Mouse (Mus musculus): Measurements from ENCODE around the gene Tsc22d4. TPM values are rescaled to one million over a fixed set of nuclear protein-coding genes. Genes with fewer than 3 reads are reported as not detected.
"Not testable (repeated sequence)": the region's sequence is repeated elsewhere in the genome, so short reads cannot be mapped to it uniquely, and the experiment has no call there.

The Tsc22d4 gene
- polyA plus RNA-seq, 1 experiment = 483 TPM

- Histone ChIP-seq H3K27ac (ENCODE audit: insufficient read depth, low read depth, low read length) (no peak overlapping the region), H3K4me3 (ENCODE audit: insufficient read depth, low read depth, low read length) (no peak overlapping the region), H3K4me1 (ENCODE audit: control insufficient read depth, insufficient read depth, low read length) (no peaks in the 10 kb centered on the region)
- WGBS = 64% methylated on average over 8 of the region's 8 CpGs
- TF ChIP-seq CTCF (IDR thresholded peaks at IDR 0.05; ENCODE audit: insufficient read depth, low read depth, low read length) (no peak), POLR2A (IDR thresholded peaks at IDR 0.05; ENCODE audit: insufficient read depth, low read depth, low read length) (no peak)
Observed at GRCm38 (mm10) chr5:137718020-137718790, 27.3 kb upstream of the Tsc22d4 start.

- Histone ChIP-seq H3K27ac (ENCODE audit: insufficient read depth, low read depth, low read length) (no peak overlapping the region), H3K4me3 (ENCODE audit: insufficient read depth, low read depth, low read length) (no peak overlapping the region), H3K4me1 (ENCODE audit: control insufficient read depth, insufficient read depth, low read length) (no peaks in the 10 kb centered on the region)
- 92% methylated on average over 6 of the region's 6 CpGs for WGBS
- TF ChIP-seq POLR2A (IDR thresholded peaks at IDR 0.05; ENCODE audit: insufficient read depth, low read depth, low read length) (no peak), CTCF (IDR thresholded peaks at IDR 0.05; ENCODE audit: insufficient read depth, low read depth, low read length) (no peak)
Observed at GRCm38 (mm10) chr5:137719088-137719487, 26.4 kb upstream of the Tsc22d4 start.

- WGBS = 45% methylated on average over 10 of the region's 16 CpGs
- H3K4me3 ChIP-seq (ENCODE audit: insufficient read depth, low read depth, low read length) = not testable (repeated sequence)
Observed at GRCm38 (mm10) chr5:137720558-137721164, 24.9 kb upstream of the Tsc22d4 start.

GRCm38 (mm10) chr5:137723840-137724239 lies 21.7 kb upstream of the Tsc22d4 start:
- no peaks in the 10 kb centered on the region for H3K4me1 ChIP-seq (ENCODE audit: control insufficient read depth, insufficient read depth, low read length)
- WGBS = 92% methylated on average over 5 of the region's 5 CpGs
- H3K4me3 ChIP-seq (ENCODE audit: insufficient read depth, low read depth, low read length) = no peak overlapping the region
- no peak for TF ChIP-seq CTCF (IDR thresholded peaks at IDR 0.05; ENCODE audit: insufficient read depth, low read depth, low read length)
- no peak for TF ChIP-seq POLR2A (IDR thresholded peaks at IDR 0.05; ENCODE audit: insufficient read depth, low read depth, low read length)
- H3K27ac ChIP-seq (ENCODE audit: insufficient read depth, low read depth, low read length) = no peak overlapping the region

More at GRCm38 (mm10) chr5:137720558-137721164, 24.9 kb upstream of the Tsc22d4 start:
- H3K27ac ChIP-seq (ENCODE audit: insufficient read depth, low read depth, low read length); H3K4me1 ChIP-seq (ENCODE audit: control insufficient read depth, insufficient read depth, low read length): not testable (repeated sequence)

- TF ChIP-seq POLR2A (IDR thresholded peaks at IDR 0.05; ENCODE audit: insufficient read depth, low read depth, low read length) = no peak
- no peak for TF ChIP-seq CTCF (IDR thresholded peaks at IDR 0.05; ENCODE audit: insufficient read depth, low read depth, low read length)
- H3K27ac ChIP-seq (ENCODE audit: insufficient read depth, low read depth, low read length) = no peak overlapping the region
- H3K4me3 ChIP-seq (ENCODE audit: insufficient read depth, low read depth, low read length) = no peak overlapping the region
- H3K4me1 ChIP-seq (ENCODE audit: control insufficient read depth, insufficient read depth, low read length) = peaks cover 7% of the 10 kb centered on the region; the same call in 1 of the 2 replicates
- WGBS = 77% methylated on average over 6 of the region's 6 CpGs
Observed at GRCm38 (mm10) chr5:137726767-137727166, 18.8 kb upstream of the Tsc22d4 start.

GRCm38 (mm10) chr5:137733638-137734288 lies 11.8 kb upstream of the Tsc22d4 start:
- Histone ChIP-seq H3K27ac (ENCODE audit: insufficient read depth, low read depth, low read length) (peak overlapping the region; percentile 87), H3K4me3 (ENCODE audit: insufficient read depth, low read depth, low read length) (no peak overlapping the region), H3K4me1 (ENCODE audit: control insufficient read depth, insufficient read depth, low read length) (peaks cover 49% of the 10 kb centered on the region)
- 37% methylated on average over 12 of the region's 12 CpGs for WGBS
- TF ChIP-seq CTCF (IDR thresholded peaks at IDR 0.05; ENCODE audit: insufficient read depth, low read depth, low read length) (no peak), POLR2A (IDR thresholded peaks at IDR 0.05; ENCODE audit: insufficient read depth, low read depth, low read length) (no peak)

GRCm38 (mm10) chr5:137734289-137735061 lies 11.1 kb upstream of the Tsc22d4 start:
- 30% methylated on average over 6 of the region's 6 CpGs for WGBS
- H3K4me3 ChIP-seq (ENCODE audit: insufficient read depth, low read depth, low read length) = no peak overlapping the region
- TF ChIP-seq POLR2A (IDR thresholded peaks at IDR 0.05; ENCODE audit: insufficient read depth, low read depth, low read length) (no peak), CTCF (IDR thresholded peaks at IDR 0.05; ENCODE audit: insufficient read depth, low read depth, low read length) (no peak)
- peak overlapping the region; percentile 87 for H3K27ac ChIP-seq (ENCODE audit: insufficient read depth, low read depth, low read length)
- H3K4me1 ChIP-seq (ENCODE audit: control insufficient read depth, insufficient read depth, low read length) = peaks cover 57% of the 10 kb centered on the region

- peaks cover 60% of the 10 kb centered on the region for H3K4me1 ChIP-seq (ENCODE audit: control insufficient read depth, insufficient read depth, low read length)
- H3K4me3 ChIP-seq (ENCODE audit: insufficient read depth, low read depth, low read length) = no peak overlapping the region
- H3K27ac ChIP-seq (ENCODE audit: insufficient read depth, low read depth, low read length) = no peak overlapping the region
Observed at GRCm38 (mm10) chr5:137737400-137737940, 8.1 kb upstream of the Tsc22d4 start.

More at GRCm38 (mm10) chr5:137737400-137737940, 8.1 kb upstream of the Tsc22d4 start:
- WGBS = 74% methylated on average over 6 of the region's 6 CpGs
- TF ChIP-seq CTCF (IDR thresholded peaks at IDR 0.05; ENCODE audit: insufficient read depth, low read depth, low read length) = no peak
- TF ChIP-seq POLR2A (IDR thresholded peaks at IDR 0.05; ENCODE audit: insufficient read depth, low read depth, low read length) = no peak

All from olfactory bulb, adult 2 months (tissue).